Mouse (Mus musculus) adrenal gland, postnatal 25 days (tissue): ENCODE results near the gene Cerkl. TPM values are rescaled to one million over a fixed set of nuclear protein-coding genes. Genes with fewer than 3 reads are reported as not detected.

ENCODE experiments used
- DNase-seq: peaks from one replicate; pipeline ENCODE4 v3.0.0; 2021; ENCODE audit warnings: mixed read lengths
- total RNA-seq: library from RNA; stranded (reverse); gene quantifications from 2 replicates; pipeline ENCODE4 v1.2.3, GENCODE M21; 2021

The Cerkl gene
- total RNA-seq, 1 experiment from 2014 or later, result 2.1 TPM

GRCm38 (mm10) chr2:79443401-79443800, 13.2 kb downstream of the Cerkl start:
- DNase-seq, result no peak

GRCm38 (mm10) chr2:79442906-79443305, 13.7 kb downstream of the Cerkl start:
- no peak for DNase-seq

- DNase-seq, result no peak
Observed at GRCm38 (mm10) chr2:79442227-79442626, 14.4 kb downstream of the Cerkl start.

GRCm38 (mm10) chr2:79430061-79430460, 26.5 kb downstream of the Cerkl start:
- DNase-seq, result no peak

GRCm38 (mm10) chr2:79429650-79430049, 26.9 kb downstream of the Cerkl start:
- DNase-seq, result no peak

GRCm38 (mm10) chr2:79429108-79429507, 27.5 kb downstream of the Cerkl start:
- no peak for DNase-seq

GRCm38 (mm10) chr2:79428569-79429104, 27.9 kb downstream of the Cerkl start:
- no peak for DNase-seq

- DNase-seq, result no peak
Observed at GRCm38 (mm10) chr2:79428022-79428421, 28.6 kb downstream of the Cerkl start.

- DNase-seq, result no peak
Observed at GRCm38 (mm10) chr2:79421696-79422095, 34.9 kb downstream of the Cerkl start.

- no peak for DNase-seq
Observed at GRCm38 (mm10) chr2:79414505-79414904, 42.1 kb downstream of the Cerkl start.

- DNase-seq, result no peak
Observed at GRCm38 (mm10) chr2:79410903-79411255, 45.7 kb downstream of the Cerkl start.

- no peak for DNase-seq
Observed at GRCm38 (mm10) chr2:79410247-79410902, 46.2 kb downstream of the Cerkl start.

- no peak for DNase-seq
Observed at GRCm38 (mm10) chr2:79405661-79406405, 50.8 kb downstream of the Cerkl start.

- no peak for DNase-seq
Observed at GRCm38 (mm10) chr2:79400045-79400444, 56.5 kb downstream of the Cerkl start.

GRCm38 (mm10) chr2:79399234-79400000, 57.2 kb downstream of the Cerkl start:
- DNase-seq, result no peak

GRCm38 (mm10) chr2:79398831-79399230, 57.8 kb downstream of the Cerkl start:
- DNase-seq, result no peak

GRCm38 (mm10) chr2:79398343-79398742, 58.2 kb downstream of the Cerkl start:
- no peak for DNase-seq

GRCm38 (mm10) chr2:79397107-79397506, 59.5 kb downstream of the Cerkl start:
- no peak for DNase-seq

GRCm38 (mm10) chr2:79379087-79380041, 77.2 kb downstream of the Cerkl start:
- DNase-seq, result no peak

- no peak for DNase-seq
Observed at GRCm38 (mm10) chr2:79378346-79379086, 78.1 kb downstream of the Cerkl start.
